Mouse (Mus musculus) left cerebral cortex, postnatal 36 days (tissue): ENCODE measurements around the gene Pcsk2. TPM values are rescaled to one million over a fixed set of nuclear protein-coding genes. Genes with fewer than 3 reads are reported as not detected.
A peak's percentile ranks its signal among the peaks of the same experiment; 100 is the strongest.

Experiments used
- DNase-seq, 2 experiments: peaks; one replicate each; pipeline ENCODE4 v3.0.0; 2021 to 2022; ENCODE audit warnings: low spot score in 2 of 2, mixed read lengths in 1 of 2
- intact Hi-C: fragments of 180-260 bp; cut with DNase I; formaldehyde crosslinking; loops from one replicate; pipeline ENCODE4 v1.15.1; 2025
- total RNA-seq, 2 experiments: library from RNA; stranded (reverse); gene quantifications; 2 replicates each; pipeline ENCODE4 v1.2.3; 2021

Gene Pcsk2
- total RNA-seq, 2 experiments from 2014 or later, result 265 to 318 TPM

DNA sequence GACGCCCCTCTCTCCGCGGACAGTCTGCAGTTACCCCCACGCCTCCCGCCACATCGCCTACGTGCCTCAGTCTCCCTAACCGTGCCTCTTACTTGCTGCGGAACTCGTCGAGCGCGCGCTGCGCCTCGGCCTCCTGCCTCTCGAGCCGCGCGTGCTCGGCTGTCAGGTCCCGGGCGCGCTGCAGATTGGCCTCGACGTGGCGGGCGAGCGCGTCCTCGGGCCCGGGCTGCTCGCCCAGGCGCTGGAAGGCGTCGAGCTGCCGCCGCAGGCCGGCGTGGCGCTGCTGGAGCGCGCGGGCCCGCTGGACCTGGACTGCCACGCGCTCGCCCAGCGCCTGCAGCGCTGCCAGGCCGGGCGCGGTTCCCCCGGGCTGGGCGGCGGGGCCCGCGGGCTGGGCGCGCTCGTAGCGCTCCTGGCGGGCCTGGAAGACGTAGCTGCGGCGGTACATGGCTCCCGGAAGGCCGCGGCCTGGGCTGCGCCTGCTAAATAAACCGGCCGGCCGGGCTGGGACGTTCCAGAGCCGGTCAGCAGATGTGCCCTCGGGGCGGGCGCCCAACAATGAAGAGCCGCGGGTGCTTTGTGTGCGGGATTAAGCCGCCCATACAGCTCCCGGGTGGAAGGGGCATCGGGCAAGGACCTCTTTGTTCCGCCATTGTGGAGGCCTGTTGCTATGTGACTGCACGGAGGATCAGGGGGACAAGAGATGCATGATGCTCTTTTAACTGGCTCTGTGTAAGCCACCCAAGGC lies 316.7 kb downstream of the Pcsk2 start, which contains the start of gene Bfsp1:
Gene Bfsp1 (minus strand): TSS at position 690 of the 748 bp plus-strand sequence.
- intact Hi-C loops, result loop anchor here (10.0 kb wide), 1 partner anchor 592 kb away; no protein-coding TSS in a partner anchor
- peak in 1 of 2 experiments; percentile 32 for DNase-seq

DNA sequence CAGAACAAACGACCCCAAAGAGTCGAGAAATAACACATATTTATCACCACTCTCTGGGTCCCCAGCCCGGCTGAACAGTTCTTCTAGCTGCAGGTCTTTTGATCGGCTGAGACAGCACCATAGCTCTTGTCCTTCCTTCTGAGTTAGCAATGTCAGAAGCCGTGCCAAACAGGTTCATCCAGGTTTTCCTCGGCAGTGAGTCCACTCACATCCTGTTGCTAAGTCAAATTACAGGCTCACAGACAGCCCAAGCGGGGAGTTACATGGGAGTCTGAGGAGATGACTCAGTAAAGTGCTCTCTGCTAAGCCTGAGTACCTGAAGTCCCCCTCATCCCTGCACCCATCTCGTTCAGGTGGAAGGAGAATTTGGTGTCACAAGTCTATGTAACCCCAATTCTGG lies 318.6 kb downstream of the Pcsk2 start:
- DNase-seq, result no peak
- intact Hi-C loops, result loop anchor here (10.0 kb wide), 1 partner anchor 590 kb away; no protein-coding TSS in a partner anchor
